Mouse (Mus musculus) hematopoietic stem cell, adult 5-6 weeks (primary cell): ENCODE measurements around the gene Eppin. TPM values are rescaled to one million over a fixed set of nuclear protein-coding genes. Genes with fewer than 3 reads are reported as not detected.

Experiments
- total RNA-seq: library from RNA; stranded (forward); fragments of 172-1452, 232-1000 nt; gene quantifications from 2 replicates; pipeline ENCODE4 v1.2.3, GENCODE M21; 2017

Eppin gene
- total RNA-seq, 1 experiment from 2014 or later, result not detected

Other genes starting within 250 kb of the Eppin start
- 5.4 and 12.8 TPM in 2 replicates for gene Slpi, start 204.5 kb downstream of the Eppin start, total RNA-seq
- gene Rbpjl, start 190.5 kb downstream of the Eppin start, total RNA-seq, result not detected in 2 replicates
- 0.31 TPM in 1 of 2 replicates, not detected in the other for gene Matn4, start 188.4 kb downstream of the Eppin start, total RNA-seq
- 11.6 and 17.7 TPM in 2 replicates for gene Sdc4, start 149.7 kb downstream of the Eppin start, total RNA-seq
- 17.0 and 20.7 TPM in 2 replicates for gene Sys1, start 136.6 kb downstream of the Eppin start, total RNA-seq
- 1.7 TPM in 1 of 2 replicates, not detected in the other for gene Gm20458, start 132.6 kb downstream of the Eppin start, total RNA-seq
- gene Trp53tg5, start 119.9 kb downstream of the Eppin start, total RNA-seq, result not detected in 2 replicates
- 1.6 TPM in 1 of 2 replicates, not detected in the other for gene Dbndd2, start 107.5 kb downstream of the Eppin start, total RNA-seq
- 28.1 and 28.2 TPM in 2 replicates for gene Pigt, start 96.1 kb downstream of the Eppin start, total RNA-seq
- 7.5 and 11.6 TPM in 2 replicates for gene Wfdc2, start 31.2 kb downstream of the Eppin start, total RNA-seq
- gene Spint3, start 20.1 kb downstream of the Eppin start, total RNA-seq, result not detected in 2 replicates
- gene Wfdc6a, start 8.1 kb downstream of the Eppin start, total RNA-seq, result not detected in 2 replicates
- not detected in 2 replicates for gene Wfdc6b, start 19.9 kb upstream of the Eppin start, total RNA-seq
- gene Wfdc8, start 20.0 kb upstream of the Eppin start, total RNA-seq, result not detected in 2 replicates
- not detected in 2 replicates for gene Wfdc16, start 45.2 kb upstream of the Eppin start, total RNA-seq
- 3.5 TPM in 1 of 2 replicates, not detected in the other for gene Wfdc10, start 62.5 kb upstream of the Eppin start, total RNA-seq
- gene Wfdc9, start 63.0 kb upstream of the Eppin start, total RNA-seq, result not detected in 2 replicates
- not detected in 2 replicates for gene Wfdc11, start 80.5 kb upstream of the Eppin start, total RNA-seq
- gene Wfdc13, start 91.5 kb upstream of the Eppin start, total RNA-seq, result not detected in 2 replicates
- gene Spint4, start 104.9 kb upstream of the Eppin start, total RNA-seq, result not detected in 2 replicates
- gene Spint5, start 121.7 kb upstream of the Eppin start, total RNA-seq, result not detected in 2 replicates
- gene Wfdc3, start 152.3 kb upstream of the Eppin start, total RNA-seq, result 1.6 and 1.9 TPM in 2 replicates
- 22.9 and 31.3 TPM in 2 replicates for gene Dnttip1, start 152.4 kb upstream of the Eppin start, total RNA-seq
- 60.3 and 131 TPM in 2 replicates for gene Ube2c, start 176.3 kb upstream of the Eppin start, total RNA-seq
- gene Tnnc2, start 186.4 kb upstream of the Eppin start, total RNA-seq, result 1.6 TPM in 1 of 2 replicates, not detected in the other
- 2.0 and 2.2 TPM in 2 replicates for gene Snx21, start 192.2 kb upstream of the Eppin start, total RNA-seq
- gene Acot8, start 211.3 kb upstream of the Eppin start, total RNA-seq, result 7.5 and 28.1 TPM in 2 replicates
- 2.5 and 4.1 TPM in 2 replicates for gene Zswim3, start 211.5 kb upstream of the Eppin start, total RNA-seq
- gene Zswim1, start 229.1 kb upstream of the Eppin start, total RNA-seq, result 1.9 and 2.4 TPM in 2 replicates
- not detected in 2 replicates for gene Spata25, start 234.9 kb upstream of the Eppin start, total RNA-seq
- gene Ctsa, start 239.3 kb upstream of the Eppin start, total RNA-seq, result 53.0 and 74.2 TPM in 2 replicates
- gene Neurl2, start 239.9 kb upstream of the Eppin start, total RNA-seq, result 2.1 TPM in 1 of 2 replicates, not detected in the other